ENCODE assay signal across 8 mouse cellular contexts in the genomic region with DNA sequence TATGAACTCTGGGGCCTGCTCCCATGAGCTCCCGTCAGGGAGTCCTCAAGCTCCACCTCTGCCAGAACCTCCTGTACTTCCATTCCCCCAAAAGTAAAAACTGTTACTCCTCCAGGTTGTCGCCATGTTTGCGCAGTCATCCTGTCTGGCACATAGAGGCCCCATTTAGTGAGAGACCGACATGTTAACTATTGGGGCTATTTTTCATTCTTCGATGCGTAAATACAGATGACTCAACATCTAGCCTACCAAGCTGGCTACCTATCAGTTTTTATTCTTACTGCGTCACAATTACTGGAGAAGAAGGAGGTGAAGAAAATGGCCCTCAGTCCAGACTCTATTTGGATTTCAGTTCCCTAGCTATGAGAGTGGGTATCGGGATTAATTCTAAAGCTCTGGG.
DNase-seq lines count a peak whose midpoint lies in the region; ATAC-seq lines count a peak whose summit lies in the region.

No protein-coding gene starts in this region.

- peak; percentile 57 for DNase-seq in cerebellum, adult 11-12 months
- no peak for DNase-seq in cerebellum, postnatal 36 days
- DNase-seq in limb, embryonic 11.5 days (ENCODE audit: low spot score) = no peak
- DNase-seq in gastrocnemius, postnatal 10 days = no peak
- no peak for DNase-seq in Muller cell, postnatal 12 days (ENCODE audit: inconsistent ontology term)

- H3K4me1 ChIP-seq in megakaryocyte, embryonic 14.5 days = peaks cover 72% of the 10 kb centered on the region
- peaks cover 21% of the 10 kb centered on the region for H3K4me1 ChIP-seq in limb, embryonic 11.5 days (ENCODE audit: control insufficient read depth, insufficient read depth, low read length)
- H3K4me1 ChIP-seq in stomach, embryonic 14.5 days (ENCODE audit: control insufficient read depth, insufficient read depth, low read length) = peaks cover 22% of the 10 kb centered on the region; the same call in 1 of the 2 replicates

- H3K4me3 ChIP-seq in megakaryocyte, embryonic 14.5 days (replicated peaks) = peak overlapping the region; percentile 98
- H3K4me3 ChIP-seq in limb, embryonic 11.5 days (ENCODE audit: low read depth, low read length) = peak overlapping the region; percentile 68
- H3K4me3 ChIP-seq in stomach, embryonic 14.5 days (ENCODE audit: low read depth, low read length) = peak overlapping the region; percentile 73; the same call in 1 of the 2 replicates

- H3K36me3 ChIP-seq in megakaryocyte, embryonic 14.5 days (replicated peaks; ENCODE audit: low read length) = peaks cover 30% of the 10 kb centered on the region
- H3K36me3 ChIP-seq in limb, embryonic 11.5 days (ENCODE audit: control insufficient read depth, insufficient read depth, low read length) = no peaks in the 10 kb centered on the region
- H3K36me3 ChIP-seq in stomach, embryonic 14.5 days (ENCODE audit: control insufficient read depth, insufficient read depth, low read length) = no peaks in the 10 kb centered on the region

- no peak overlapping the region for H3K9ac ChIP-seq in limb, embryonic 11.5 days (ENCODE audit: low read length)
- H3K9ac ChIP-seq in stomach, embryonic 14.5 days (replicated peaks; ENCODE audit: low read depth, low read length) = no peak overlapping the region

- H3K4me2 ChIP-seq in limb, embryonic 11.5 days (ENCODE audit: low read depth, severe bottlenecking) = peak overlapping the region; percentile 100
- H3K4me2 ChIP-seq in stomach, embryonic 14.5 days (replicated peaks; ENCODE audit: low read depth, low read length) = peak overlapping the region; percentile 100

- no peak for ATAC-seq in megakaryocyte, adult 5-6 weeks (ENCODE audit: poor library complexity, severe bottlenecking)
- no peak for ATAC-seq in limb, embryonic 11.5 days (ENCODE audit: insufficient number of reproducible peaks, low FRiP score, low TSS enrichment, low read depth)
- no peak for ATAC-seq in stomach, embryonic 14.5 days (ENCODE audit: insufficient number of reproducible peaks, insufficient read depth, low FRiP score, low read depth)

- H3K9me3 ChIP-seq in megakaryocyte, embryonic 14.5 days = no peaks in the 10 kb centered on the region
- no peaks in the 10 kb centered on the region for H3K9me3 ChIP-seq in limb, embryonic 11.5 days (ENCODE audit: control insufficient read depth, low read length)
- H3K9me3 ChIP-seq in stomach, embryonic 14.5 days (ENCODE audit: control insufficient read depth, low read depth, low read length) = no peaks in the 10 kb centered on the region

- H3K27ac ChIP-seq in limb, embryonic 11.5 days (replicated peaks; ENCODE audit: low read depth, low read length) = no peak overlapping the region
- H3K27ac ChIP-seq in stomach, embryonic 14.5 days (ENCODE audit: low read length) = no peak overlapping the region

- no peaks in the 10 kb centered on the region for H3K27me3 ChIP-seq in megakaryocyte, embryonic 14.5 days (replicated peaks)
- H3K27me3 ChIP-seq in limb, embryonic 11.5 days (ENCODE audit: control insufficient read depth, insufficient read depth, low read length) = peaks cover 54% of the 10 kb centered on the region
- H3K27me3 ChIP-seq in stomach, embryonic 14.5 days (ENCODE audit: control insufficient read depth, insufficient read depth, low read length) = peaks cover 30% of the 10 kb centered on the region

- 69% methylated on average over 8 of the region's 8 CpGs for WGBS in limb, embryonic 11.5 days
- 66% methylated on average over 8 of the region's 8 CpGs for WGBS in stomach, embryonic 14.5 days
